Mouse (Mus musculus): Measurements from ENCODE around the gene Bpgm. TPM values are rescaled to one million over a fixed set of nuclear protein-coding genes. Genes with fewer than 3 reads are reported as not detected.
A peak's percentile ranks its signal among the peaks of the same experiment; 100 is the strongest.

Bpgm gene
- total and polyA plus RNA-seq, 2 experiments from 2014 or later: 26.3 to 29.2 TPM

- TF ChIP-seq EP300 (IDR thresholded peaks at IDR 0.05; ENCODE audit: low read depth): no peak
- Histone ChIP-seq H3K4me2 (ENCODE audit: low read depth, low read length) (no peak overlapping the region), H3K27ac (ENCODE audit: low read depth) (no peak overlapping the region; the same call in 1 of the 2 replicates), H3K4me3 (ENCODE audit: low read depth, low read length) (no peak overlapping the region), H3K4me1 (ENCODE audit: control insufficient read depth, insufficient read depth) (no peaks in the 10 kb centered on the region; the same call in 1 of the 2 replicates), H3K9me3 (replicated peaks; ENCODE audit: control insufficient read depth, low read length) (no peaks in the 10 kb centered on the region), H3K9ac (replicated peaks; ENCODE audit: low read depth, low read length) (no peak overlapping the region), H3K27me3 (ENCODE audit: control insufficient read depth, insufficient read depth, low read length) (no peaks in the 10 kb centered on the region), H3K36me3 (replicated peaks; ENCODE audit: control insufficient read depth, insufficient read depth, low read length) (no peaks in the 10 kb centered on the region)
- no peak for DNase-seq (ENCODE audit: low spot score)
- ATAC-seq (ENCODE audit: insufficient read depth, low read depth): no peak
- 61% methylated on average over 1 of the region's 1 CpGs for whole genome bisulfite sequencing
These were observed 27.3 kb upstream of the Bpgm start for GRCm38 (mm10) chr6:34448696-34449095.

DNA sequence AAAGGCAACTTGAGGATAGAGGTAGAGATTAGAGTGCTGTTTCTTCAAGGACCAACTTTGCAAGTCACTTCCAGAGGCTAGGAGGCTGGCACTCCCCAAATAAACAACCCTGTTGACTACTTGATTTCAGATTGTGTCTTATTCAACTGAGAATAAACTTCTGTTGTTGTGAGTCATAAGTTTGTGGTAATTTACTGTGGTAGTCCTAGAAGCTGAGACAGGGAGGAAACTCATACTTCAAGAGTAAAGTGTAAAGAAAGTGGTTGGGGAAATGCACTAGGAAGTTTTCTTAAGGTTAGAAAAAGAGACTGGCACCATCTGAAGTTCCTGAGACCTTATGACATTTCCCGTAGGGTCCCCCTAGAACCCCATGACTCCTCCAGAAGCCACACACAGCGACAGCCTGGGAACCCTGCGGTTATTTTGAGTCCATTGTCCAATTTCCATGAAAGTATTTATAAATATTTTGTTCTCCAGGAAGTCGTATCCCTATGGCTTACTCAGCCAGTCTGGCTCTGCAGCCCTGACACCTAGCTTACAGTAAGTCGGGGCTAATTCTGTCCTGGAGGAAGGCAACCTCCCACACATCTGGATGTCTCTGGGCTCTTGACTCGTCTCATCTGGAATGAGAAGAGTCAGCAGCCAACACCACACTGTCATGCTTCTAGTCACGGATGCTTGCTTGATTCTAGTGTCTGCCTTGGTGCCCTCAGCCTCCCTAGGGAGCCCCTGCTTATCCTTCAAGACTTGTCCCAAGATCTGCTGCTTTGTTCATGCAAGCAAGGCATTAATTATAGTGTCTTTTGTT is 22.8 kb upstream of the Bpgm start:
- Histone ChIP-seq H3K9ac (replicated peaks; ENCODE audit: low read depth, low read length) (no peak overlapping the region), H3K27me3 (ENCODE audit: control insufficient read depth, insufficient read depth, low read length) (no peaks in the 10 kb centered on the region), H3K4me1 (ENCODE audit: control insufficient read depth, insufficient read depth) (no peaks in the 10 kb centered on the region; the same call in 1 of the 2 replicates), H3K4me3 (ENCODE audit: low read depth, low read length) (no peak overlapping the region), H3K9me3 (replicated peaks; ENCODE audit: control insufficient read depth, low read length) (no peaks in the 10 kb centered on the region), H3K27ac (ENCODE audit: low read depth) (no peak overlapping the region), H3K36me3 (replicated peaks; ENCODE audit: control insufficient read depth, insufficient read depth, low read length) (no peaks in the 10 kb centered on the region), H3K4me2 (ENCODE audit: low read depth, low read length) (no peak overlapping the region)
- TF ChIP-seq CTCF (IDR thresholded peaks at IDR 0.05; ENCODE audit: low read depth) (no peak), EP300 (IDR thresholded peaks at IDR 0.05; ENCODE audit: low read depth) (no peak)
- 33% methylated on average over 7 of the region's 7 CpGs for WGBS
- ATAC-seq (ENCODE audit: insufficient read depth, low read depth) (0 out of 2 replicates have a peak, but pooled peaks have one; percentile 24), DNase-seq (ENCODE audit: low spot score) (no peak)

DNA sequence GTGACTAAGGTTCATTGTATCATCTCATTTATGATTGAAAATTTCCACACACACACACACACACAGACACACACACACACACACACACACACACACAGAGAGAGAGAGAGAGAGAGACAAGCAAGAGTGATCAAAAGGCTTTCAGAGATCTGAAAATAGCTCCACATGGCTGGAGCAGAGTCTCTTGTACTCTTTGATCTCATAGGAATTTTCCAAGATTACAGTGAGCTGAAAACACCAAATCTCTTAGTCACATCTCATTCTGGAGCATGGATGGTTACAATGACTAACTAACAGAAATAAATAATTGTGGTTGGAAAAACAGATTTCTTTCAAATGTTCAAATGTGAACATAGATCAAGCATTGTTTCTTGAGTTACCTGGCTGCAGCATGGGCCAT is 16.6 kb upstream of the Bpgm start:
- Histone ChIP-seq H3K4me2 (ENCODE audit: low read depth, low read length) (no peak overlapping the region), H3K4me1 (ENCODE audit: control insufficient read depth, insufficient read depth) (no peaks in the 10 kb centered on the region), H3K27me3 (ENCODE audit: control insufficient read depth, insufficient read depth, low read length) (no peaks in the 10 kb centered on the region), H3K4me3 (ENCODE audit: low read depth, low read length) (no peak overlapping the region), H3K27ac (ENCODE audit: low read depth) (no peak overlapping the region), H3K36me3 (replicated peaks; ENCODE audit: control insufficient read depth, insufficient read depth, low read length) (no peaks in the 10 kb centered on the region), H3K9me3 (replicated peaks; ENCODE audit: control insufficient read depth, low read length) (no peaks in the 10 kb centered on the region), H3K9ac (replicated peaks; ENCODE audit: low read depth, low read length) (no peak overlapping the region)
- ATAC-seq (ENCODE audit: insufficient read depth, low read depth) (no peak), DNase-seq (ENCODE audit: low spot score) (no peak)
- TF ChIP-seq CTCF (IDR thresholded peaks at IDR 0.05; ENCODE audit: low read depth) (no peak), EP300 (IDR thresholded peaks at IDR 0.05; ENCODE audit: low read depth) (no peak)

DNA sequence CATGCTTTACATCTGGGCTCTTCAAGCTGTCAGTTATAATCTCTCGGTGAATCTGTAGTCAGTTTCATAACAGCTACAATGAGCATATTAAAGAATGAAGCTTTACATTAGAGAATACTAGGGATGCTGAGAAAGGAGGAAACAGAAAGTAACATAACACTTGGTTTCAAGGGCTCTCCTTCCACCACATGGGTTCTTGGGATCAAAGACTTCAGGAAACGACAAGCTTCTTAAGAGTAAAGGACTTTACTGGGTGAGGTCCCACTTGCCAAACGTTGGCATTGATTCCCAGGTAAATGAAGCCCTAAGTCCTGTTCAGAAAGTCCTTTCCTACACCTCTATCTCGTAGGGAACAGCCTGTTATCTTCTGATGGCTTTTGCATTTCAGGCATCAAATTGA is 15.4 kb upstream of the Bpgm start:
- WGBS: 35% methylated on average over 4 of the region's 4 CpGs

DNA sequence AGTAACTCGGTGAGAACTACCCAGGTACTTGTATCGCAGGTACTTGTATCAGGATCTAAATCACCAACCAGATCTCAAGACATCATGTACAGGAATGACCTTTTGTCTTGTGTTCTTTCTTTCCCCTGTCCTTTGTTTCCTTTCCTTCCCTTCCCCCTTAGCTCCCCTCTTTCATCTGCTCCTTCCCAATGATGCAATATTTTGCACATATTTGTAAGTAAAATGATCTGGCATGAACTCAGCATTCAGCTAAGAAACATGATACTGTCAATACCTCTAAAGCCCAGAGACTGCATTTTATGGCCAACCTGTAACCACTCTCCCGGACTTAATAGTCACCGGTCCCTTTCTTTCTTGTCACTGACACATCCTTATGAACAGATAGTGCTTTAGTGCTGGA is 12.4 kb upstream of the Bpgm start:
- Histone ChIP-seq H3K27me3 (ENCODE audit: control insufficient read depth, insufficient read depth, low read length) (no peaks in the 10 kb centered on the region), H3K9ac (replicated peaks; ENCODE audit: low read depth, low read length) (no peak overlapping the region), H3K4me3 (ENCODE audit: low read depth, low read length) (no peak overlapping the region), H3K27ac (ENCODE audit: low read depth) (no peak overlapping the region), H3K36me3 (replicated peaks; ENCODE audit: control insufficient read depth, insufficient read depth, low read length) (no peaks in the 10 kb centered on the region), H3K9me3 (replicated peaks; ENCODE audit: control insufficient read depth, low read length) (no peaks in the 10 kb centered on the region), H3K4me2 (ENCODE audit: low read depth, low read length) (no peak overlapping the region), H3K4me1 (ENCODE audit: control insufficient read depth, insufficient read depth) (no peaks in the 10 kb centered on the region)
- DNase-seq (ENCODE audit: low spot score) (no peak), ATAC-seq (ENCODE audit: insufficient read depth, low read depth) (no peak)
- TF ChIP-seq EP300 (IDR thresholded peaks at IDR 0.05; ENCODE audit: low read depth) (no peak), CTCF (IDR thresholded peaks at IDR 0.05; ENCODE audit: low read depth) (no peak)
- WGBS: 86% methylated on average over 4 of the region's 4 CpGs

More for the DNA sequence above, 15.4 kb upstream of the Bpgm start:
- H3K4me1 ChIP-seq (ENCODE audit: control insufficient read depth, insufficient read depth): no peaks in the 10 kb centered on the region
- no peaks in the 10 kb centered on the region for H3K9me3 ChIP-seq (replicated peaks; ENCODE audit: control insufficient read depth, low read length)
- H3K4me3 ChIP-seq (ENCODE audit: low read depth, low read length): no peak overlapping the region
- DNase-seq (ENCODE audit: low spot score) (no peak), ATAC-seq (ENCODE audit: insufficient read depth, low read depth) (no peak)
- H3K36me3 ChIP-seq (replicated peaks; ENCODE audit: control insufficient read depth, insufficient read depth, low read length): no peaks in the 10 kb centered on the region
- H3K27me3 ChIP-seq (ENCODE audit: control insufficient read depth, insufficient read depth, low read length): no peaks in the 10 kb centered on the region
- H3K9ac ChIP-seq (replicated peaks; ENCODE audit: low read depth, low read length): no peak overlapping the region
- H3K27ac ChIP-seq (ENCODE audit: low read depth): no peak overlapping the region
- no peak overlapping the region for H3K4me2 ChIP-seq (ENCODE audit: low read depth, low read length)
- TF ChIP-seq EP300 (IDR thresholded peaks at IDR 0.05; ENCODE audit: low read depth) (no peak), CTCF (IDR thresholded peaks at IDR 0.05; ENCODE audit: low read depth) (no peak)

Measured in heart, postnatal 0 days (tissue).